In the genomic region with DNA sequence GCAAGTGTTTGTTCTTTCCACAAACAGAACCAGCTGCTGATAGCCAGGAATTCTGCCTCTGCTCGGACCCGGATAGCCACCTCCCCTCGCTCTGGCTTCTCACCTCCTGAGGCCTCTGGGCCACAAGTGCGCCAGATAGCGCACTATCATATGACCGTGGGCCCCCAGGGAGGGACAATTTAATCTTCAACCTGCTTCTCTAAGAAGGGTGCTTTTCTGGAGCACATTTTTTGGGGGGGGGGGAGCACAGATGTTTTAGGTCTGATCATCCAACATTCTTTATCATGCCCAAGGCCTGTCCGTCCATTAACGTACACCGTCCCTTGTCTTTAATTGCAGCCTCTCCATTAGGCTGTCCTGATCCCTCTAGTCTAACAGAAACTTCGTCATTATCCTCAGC, we compare ENCODE assay signal across 44 mouse cellular contexts. TPM values are rescaled to one million over a fixed set of nuclear protein-coding genes. Genes with fewer than 3 reads are reported as not detected.
"Had no signal": no experiment of that assay in that cellular context is flagged by ENCODE, and none has a peak within 500 bp of the region (broad histone marks: within the 10 kb centered on the region; RNA-seq: fewer than 3 reads in every experiment).

No protein-coding gene starts in this region.

- H3K9me3 ChIP-seq: heart, embryonic 12.5 days; heart, embryonic 13.5 days; heart, embryonic 15.5 days; hindbrain, embryonic 10.5 days; hindbrain, embryonic 12.5 days; hindbrain, embryonic 13.5 days; hindbrain, embryonic 15.5 days; intestine, embryonic 15.5 days; kidney, embryonic 15.5 days had no signal

- H3K9ac ChIP-seq: heart, embryonic 12.5 days; heart, embryonic 15.5 days; hindbrain, embryonic 12.5 days; hindbrain, embryonic 13.5 days; hindbrain, embryonic 14.5 days; hindbrain, embryonic 15.5 days; intestine, embryonic 15.5 days; kidney, embryonic 15.5 days had no signal

- H3K36me3 ChIP-seq: heart, embryonic 12.5 days; heart, embryonic 13.5 days; heart, embryonic 15.5 days; hindbrain, embryonic 10.5 days; hindbrain, embryonic 12.5 days; hindbrain, embryonic 13.5 days; hindbrain, embryonic 15.5 days; intestine, embryonic 15.5 days; kidney, embryonic 15.5 days had no signal

- H3K27ac ChIP-seq: heart, adult 2 months; heart, embryonic 13.5 days; heart, embryonic 15.5 days; hindbrain, embryonic 10.5 days; hindbrain, embryonic 12.5 days; hindbrain, embryonic 13.5 days; hindbrain, embryonic 14.5 days; hindbrain, embryonic 15.5 days; hindbrain, postnatal 0 days; intestine, embryonic 15.5 days; kidney, embryonic 15.5 days; kidney, postnatal 0 days; layer of hippocampus, adult 2 months had no signal

- ATAC-seq: hindbrain, embryonic 16.5 days; hindbrain, postnatal 0 days; inflammation-experienced regulatory T-cells, adult 6 months; intestine, embryonic 15.5 days; intestine, embryonic 16.5 days; intestine, postnatal 0 days had no signal

- H3K27me3 ChIP-seq: heart, embryonic 12.5 days; heart, embryonic 15.5 days; hindbrain, embryonic 12.5 days; hindbrain, embryonic 13.5 days; hindbrain, embryonic 15.5 days; intestine, embryonic 15.5 days; kidney, embryonic 15.5 days had no signal

- H3K4me1 ChIP-seq: hindbrain, embryonic 10.5 days; intestine, embryonic 15.5 days; kidney, embryonic 15.5 days had no signal

- DNase-seq: heart, adult 2 months; heart, postnatal 10 days; heart, postnatal 36 days; heart, postnatal 4 days; kidney, adult 11 months; kidney, adult 18-20 months; kidney, adult 2 months; kidney, adult 8-10 months; kidney, adult 9 months; kidney, postnatal 10 days; kidney, postnatal 14 days; kidney, postnatal 25 days; kidney, postnatal 36 days; kidney, postnatal 4 days had no signal

- H3K4me3 ChIP-seq: heart, adult 2 months; heart, embryonic 12.5 days; heart, embryonic 13.5 days; heart, embryonic 15.5 days; hindbrain, embryonic 10.5 days; hindbrain, embryonic 12.5 days; hindbrain, embryonic 13.5 days; hindbrain, embryonic 15.5 days; intestine, embryonic 15.5 days; kidney, embryonic 15.5 days; layer of hippocampus, adult 2 months had no signal

- H3K4me2 ChIP-seq: heart, embryonic 11.5 days; heart, embryonic 12.5 days; heart, embryonic 13.5 days; heart, embryonic 15.5 days; hindbrain, embryonic 12.5 days; hindbrain, embryonic 13.5 days; hindbrain, embryonic 14.5 days; hindbrain, embryonic 15.5 days; intestine, embryonic 15.5 days; kidney, embryonic 15.5 days had no signal

RNA-seq across cellular contexts. Expression of gene Gja8, which starts 49.8 kb away (rescaled TPM):
- total RNA-seq: heart, adult 2 months; heart, postnatal 10 days; heart, postnatal 36 days; heart, postnatal 4 days; hematopoietic stem cell, adult 5-6 weeks; hindbrain, postnatal 0 days; layer of hippocampus, adult 18-20 months; layer of hippocampus, adult 2 months; layer of hippocampus, adult 8-10 months; layer of hippocampus, postnatal 10 days; layer of hippocampus, postnatal 14 days; layer of hippocampus, postnatal 25 days; layer of hippocampus, postnatal 36 days had no signal
- polyA plus RNA-seq: heart, adult 2 months; heart, embryonic 11.5 days; heart, embryonic 12.5 days; heart, embryonic 13.5 days; heart, embryonic 15.5 days; heart, embryonic 16.5 days; heart, postnatal 0 days; hindbrain, embryonic 10.5 days; hindbrain, embryonic 11.5 days; hindbrain, embryonic 14.5 days; hindbrain, embryonic 15.5 days; inflammation-experienced regulatory T-cells, adult 6 months; intestine, embryonic 14.5 days; kidney, adult 2 months; large intestine, adult 2 months had no signal
